In genomic region chr11:53566646-53567045, GRCm38 (mm10) we compare ENCODE assay signal across 10 mouse cellular contexts. TPM values are rescaled to one million over a fixed set of nuclear protein-coding genes. Genes with fewer than 3 reads are reported as not detected.
DNase-seq lines count a peak whose midpoint lies in the region; ATAC-seq and TF ChIP-seq lines count a peak whose summit lies in the region.
"Had no signal": no experiment of that assay in that cellular context is flagged by ENCODE, and none has a peak within 500 bp of the region (broad histone marks: within the 10 kb centered on the region; RNA-seq: fewer than 3 reads in every experiment).

No protein-coding gene starts in this region.

- peak overlapping the region; percentile 97 for H3K4me2 ChIP-seq in liver, embryonic 13.5 days

- 98% methylated on average over 4 of the region's 4 CpGs for WGBS in thymus, adult 2 months
- 75% methylated on average over 4 of the region's 4 CpGs for whole genome bisulfite sequencing in liver, embryonic 13.5 days (ENCODE audit: insufficient replicate concordance)

- no peak for DNase-seq in gastrocnemius, adult 2 months
- no peak for DNase-seq in gastrocnemius, postnatal 10 days
- DNase-seq in thymus, adult 2 months, result peak; percentile 4
- no peak for DNase-seq in thymus, adult 18-20 months
- no peak for DNase-seq in liver, embryonic 13.5 days
- no peak for DNase-seq in adrenal gland, adult 18-20 months (ENCODE audit: low spot score in 2 of 2)
- DNase-seq in spleen, adult 12 weeks (ENCODE audit: low spot score), result no peak
- DNase-seq in cerebellum, postnatal 14 days, result no peak

- no peak for TF ChIP-seq CTCF in gastrocnemius, adult 2 months (IDR thresholded peaks at IDR 0.05)
- TF ChIP-seq CTCF in thymus, adult 2 months (IDR thresholded peaks at IDR 0.05; ENCODE audit: borderline replicate concordance, control insufficient read depth, extremely low read depth, insufficient read depth, low read length, poor library complexity), result no peak

- peak; percentile 1; the same call in 1 of the 2 replicates for ATAC-seq in liver, embryonic 13.5 days (ENCODE audit: low read depth)

- H3K36me3 ChIP-seq in thymus, adult 2 months (ENCODE audit: control insufficient read depth, insufficient read depth, low read length), result no peaks in the 10 kb centered on the region
- H3K36me3 ChIP-seq in liver, embryonic 13.5 days, result no peaks in the 10 kb centered on the region

- H3K4me3 ChIP-seq in gastrocnemius, adult 2 months, result peak overlapping the region; percentile 95
- no peak overlapping the region for H3K4me3 ChIP-seq in thymus, adult 2 months (ENCODE audit: control insufficient read depth, insufficient read depth, low read length)
- peak overlapping the region; percentile 84 for H3K4me3 ChIP-seq in liver, embryonic 13.5 days (replicated peaks)

- H3K4me1 ChIP-seq in thymus, adult 2 months (replicated peaks; ENCODE audit: control insufficient read depth, insufficient read depth, low read length), result 0 out of 2 replicates have a peak, but pooled peaks cover 2% of the 10 kb centered on the region
- peaks cover 28% of the 10 kb centered on the region for H3K4me1 ChIP-seq in liver, embryonic 13.5 days (replicated peaks)

- no peaks in the 10 kb centered on the region for H3K27me3 ChIP-seq in thymus, adult 2 months (ENCODE audit: control insufficient read depth, insufficient read depth, low read length)
- H3K27me3 ChIP-seq in liver, embryonic 13.5 days, result no peaks in the 10 kb centered on the region

- intact Hi-C loops in gastrocnemius, adult 2 months (cut with DNase I), result loop anchor here (2.0 kb wide), 1 partner anchor 96 kb away; the partner anchor contains the start of gene Gm9837

- H3K9ac ChIP-seq in liver, embryonic 13.5 days, result peak overlapping the region; percentile 39

- no peak overlapping the region; the same call in 1 of the 2 replicates for H3K27ac ChIP-seq in gastrocnemius, adult 2 months
- no peak overlapping the region for H3K27ac ChIP-seq in thymus, adult 2 months (ENCODE audit: control insufficient read depth, insufficient read depth, low read length)
- H3K27ac ChIP-seq in liver, embryonic 13.5 days, result peak overlapping the region; percentile 34; the same call in 1 of the 2 replicates

- H3K9me3 ChIP-seq in liver, embryonic 13.5 days (replicated peaks), result no peaks in the 10 kb centered on the region

- TF ChIP-seq POLR2A in thymus, adult 2 months (IDR thresholded peaks at IDR 0.05; ENCODE audit: control insufficient read depth, extremely low read depth, insufficient read depth, low read length, poor library complexity), result no peak

RNA-seq across cellular contexts. Expression of gene Kif3a, which starts 0.5 kb away (rescaled TPM):
- 1 to 10 TPM; 4.6 to 6.3 TPM for total RNA-seq in gastrocnemius, adult 2 months (2021)
- total RNA-seq in gastrocnemius, postnatal 10 days (2021), result 10 to 100 TPM in 1 of 2 experiments, 1 to 10 TPM in 1; 9.4 to 11.1 TPM
- 3.8 and 4.2 TPM in 2 replicates for polyA plus RNA-seq in thymus, adult 2 months (2012; rRNA removed)
- 13.3 and 13.8 TPM in 2 replicates for polyA plus RNA-seq in liver, embryonic 13.5 days (2015; fragmentation: Nextera tagmentation; extraction: Ambion mirVana)
- 10 to 100 TPM; 23.2 to 25.9 TPM for total RNA-seq in adrenal gland, adult 18-20 months (2021)

RNA-seq across cellular contexts. Expression of gene Sept8, which starts 47.6 kb away (rescaled TPM):
- total RNA-seq in gastrocnemius, adult 2 months (2021), result 10 to 100 TPM in 1 of 2 experiments, 1 to 10 TPM in 1; 9.5 to 14.0 TPM
- total RNA-seq in gastrocnemius, postnatal 10 days (2021), result 10 to 100 TPM; 40.5 to 49.4 TPM
- polyA plus RNA-seq in thymus, adult 2 months (2012; rRNA removed), result 11.5 TPM in 2 replicates
- polyA plus RNA-seq in liver, embryonic 13.5 days (2015; fragmentation: Nextera tagmentation; extraction: Ambion mirVana), result 21.9 and 26.6 TPM in 2 replicates
- total RNA-seq in adrenal gland, adult 18-20 months (2021), result 10 to 100 TPM; 28.9 to 32.1 TPM

RNA-seq across cellular contexts. Expression of gene Il4, which starts 51.8 kb away (rescaled TPM):
- total RNA-seq in gastrocnemius, adult 2 months (2021), result not detected
- not detected for total RNA-seq in gastrocnemius, postnatal 10 days (2021)
- polyA plus RNA-seq in thymus, adult 2 months (2012; rRNA removed), result 0.55 TPM in 1 of 2 replicates, not detected in the other
- 0.60 and 0.82 TPM in 2 replicates for polyA plus RNA-seq in liver, embryonic 13.5 days (2015; fragmentation: Nextera tagmentation; extraction: Ambion mirVana)
- not detected for total RNA-seq in adrenal gland, adult 18-20 months (2021)
- total RNA-seq: adrenal gland, postnatal 4 days; gastrocnemius, postnatal 36 days had no signal
